Mouse (Mus musculus): ENCODE results near the gene Gm10392.

- TF ChIP-seq ZC3H11A (IDR thresholded peaks at IDR 0.05; ENCODE audit: borderline replicate concordance, low read depth, low read length) (no peak), MAFK (IDR thresholded peaks at IDR 0.05; ENCODE audit: insufficient read depth, low read depth, low read length) (no peak), CHD2 (IDR thresholded peaks at IDR 0.05; ENCODE audit: low read depth, low read length) (no peak), ZNF384 (IDR thresholded peaks at IDR 0.05; ENCODE audit: low read depth, low read length) (no peak)
These were observed 7.7 kb downstream of the Gm10392 start for GRCm38 (mm10) chr11:77511336-77511735.

Measured in ES-E14 (cell line).